Mouse (Mus musculus) liver, embryonic 14.5 days (tissue): ENCODE data around the gene Hist1h1e. TPM values are rescaled to one million over a fixed set of nuclear protein-coding genes. Genes with fewer than 3 reads are reported as not detected.
A peak's percentile ranks its signal among the peaks of the same experiment; 100 is the strongest.
"Not testable (repeated sequence)": the region's sequence is repeated elsewhere in the genome, so short reads cannot be mapped to it uniquely, and the experiment has no call there.

ENCODE experiments used
- ATAC-seq: fragments of 200-750 bp; cut with Nextera tagmentation; 2 replicates; pipeline ENCODE4 v1.8.0; 2017; ENCODE audit warnings: moderate number of reproducible peaks, mild to moderate bottlenecking, moderate library complexity; ENCODE audit not compliant: insufficient read depth
- DNase-seq, 3 experiments: peaks; one replicate each; pipeline ENCODE4 v3.0.0-alpha.2; 2012 to 2013; ENCODE audit warnings: low read depth in 3 of 3, low spot score in 3 of 3
- H3K27ac ChIP-seq: fragments of 300-500 bp; sonication (generic); 2 replicates; pipeline ENCODE4 v1.5.1; 2014; ENCODE audit warnings: moderate library complexity, mild to moderate bottlenecking, control low read depth, inconsistent platforms
- H3K27me3 ChIP-seq: fragments of 300-500 bp; sonication (generic); 2 replicates; pipeline ENCODE4 v1.6.1; 2014; ENCODE audit warnings: mild to moderate bottlenecking, low read length, moderate library complexity; ENCODE audit not compliant: control insufficient read depth, insufficient read depth
- H3K36me3 ChIP-seq: fragments of 300-500 bp; sonication (generic); replicated peaks from 2 replicates; pipeline ENCODE4 v1.6.1; 2014; ENCODE audit warnings: low read depth; ENCODE audit not compliant: control insufficient read depth, insufficient read depth
- H3K4me1 ChIP-seq, 2 experiments: fragments of 200-500 bp in 1 of 2; fragments of 300-500 bp in 1 of 2; sonication (generic) in 1 of 2; replicated peaks; 2 replicates each; pipeline ENCODE4 v1.6.1; 2012 to 2014; ENCODE audit warnings: antibody characterized with exemption in 1 of 2, inconsistent platforms in 1 of 2, low read length in 1 of 2; ENCODE audit not compliant: control insufficient read depth in 2 of 2, insufficient read depth in 2 of 2
- H3K4me2 ChIP-seq: fragments of 300-500 bp; sonication (generic); 2 replicates; pipeline ENCODE4 v1.6.1; 2014; ENCODE audit warnings: low read depth, mild to moderate bottlenecking, control low read depth, moderate library complexity
- H3K4me3 ChIP-seq, 2 experiments: fragments of 200-500 bp in 1 of 2; fragments of 300-500 bp in 1 of 2; sonication (generic) in 1 of 2; 2 replicates each; pipeline ENCODE4 v1.5.1; 2012 to 2014; ENCODE audit warnings: low read depth in 2 of 2, low read length in 2 of 2, mild to moderate bottlenecking in 2 of 2, control low read depth in 1 of 2, inconsistent platforms in 1 of 2, moderate library complexity in 1 of 2; ENCODE audit not compliant: insufficient read depth in 1 of 2
- H3K9ac ChIP-seq: fragments of 300-500 bp; sonication (generic); replicated peaks from 2 replicates; pipeline ENCODE4 v1.6.1; 2014; ENCODE audit warnings: mild to moderate bottlenecking, control low read depth, moderate library complexity
- H3K9me3 ChIP-seq: fragments of 300-500 bp; sonication (generic); 2 replicates; pipeline ENCODE4 v1.6.1; 2016; ENCODE audit warnings: low read length, mixed read lengths; ENCODE audit not compliant: control insufficient read depth
- CTCF ChIP-seq: IDR thresholded peaks from 2 replicates; pipeline ENCODE4 v1.5.1; 2016; ENCODE audit warnings: antibody characterized with exemption, low read depth, control low read depth
- EP300 ChIP-seq: IDR thresholded peaks from 2 replicates; pipeline ENCODE4 v1.6.1; 2016; ENCODE audit warnings: antibody characterized with exemption, low read depth
- WGBS: fragments of 180-500 bp; shearing (Covaris S2); extraction: QIAGEN DNeasy Blood & Tissue Kit; methylation state at CpG from one replicate; pipeline ENCODE4 v1.1.7; 2014; ENCODE audit not compliant: insufficient replicate concordance; 5-methylcytosine and 5-hydroxymethylcytosine counted together
- polyA plus RNA-seq, 2 experiments: library from polyadenylated mRNA; depleted of rRNA in 1 of 2; stranded (reverse) in 1 of 2; unstranded in 1 of 2; fragments of >200 nt; fragmentation: Nextera tagmentation in 1 of 2; extraction: Ambion mirVana in 1 of 2; gene quantifications; 2 replicates each; pipeline versions ENCODE4 v1.2.1 to v1.2.3; 2012 to 2014

Gene Hist1h1e
- polyA plus RNA-seq, 2 experiments, result 8.0 to 23.1 TPM

- Histone ChIP-seq H3K9ac (peak overlapping the region; percentile 99), H3K4me2 (peak overlapping the region; percentile 96), H3K27ac (peak overlapping the region; percentile 98), H3K36me3 (no peaks in the 10 kb centered on the region), H3K4me1 (peaks cover 18 to 21% of the 10 kb centered on the region in 2 experiments), H3K9me3 (no peaks in the 10 kb centered on the region), H3K4me3 (peak overlapping the region; percentile 65 to 69), H3K27me3 (no peaks in the 10 kb centered on the region)
- ATAC-seq, result no peak
- TF ChIP-seq EP300 (no peak), CTCF (no peak)
- no peak for DNase-seq
- WGBS, result 35% methylated on average over 6 of the region's 6 CpGs
Observed at GRCm38 (mm10) chr13:23576906-23577639, 45.3 kb downstream of the Hist1h1e start.

- peak overlapping the region; percentile 99 for H3K9ac ChIP-seq
- DNase-seq, result no peak
- TF ChIP-seq EP300, result no peak; the same call in 1 of the 2 replicates
- TF ChIP-seq CTCF, result no peak
- ATAC-seq, result no peak
- H3K4me1 ChIP-seq, result peaks cover 18% of the 10 kb centered on the region in 2 experiments
- H3K4me3 ChIP-seq, result peak overlapping the region; percentile 65 to 69
- H3K9me3 ChIP-seq, result no peaks in the 10 kb centered on the region
- H3K27me3 ChIP-seq, result no peaks in the 10 kb centered on the region
- peak overlapping the region; percentile 96 for H3K4me2 ChIP-seq
- H3K36me3 ChIP-seq, result no peaks in the 10 kb centered on the region
- peak overlapping the region; percentile 98 for H3K27ac ChIP-seq
- WGBS, result 4% methylated on average over 7 of the region's 7 CpGs
Observed at GRCm38 (mm10) chr13:23576351-23576881, 45.9 kb downstream of the Hist1h1e start.

- WGBS, result 0% methylated on average over 15 of the region's 40 CpGs
- peak overlapping the region; percentile 98 for H3K27ac ChIP-seq
- not testable (repeated sequence) for DNase-seq
Observed at GRCm38 (mm10) chr13:23575864-23576313, 46.5 kb downstream of the Hist1h1e start.

GRCm38 (mm10) chr13:23575271-23575851 lies 47.0 kb downstream of the Hist1h1e start, which contains the start of gene Hist1h3d:
Hist1h3d (plus strand) TSS chr13:23575763.
- H3K9ac ChIP-seq, result peak within 1 kb of the TSS; percentile 99
- H3K36me3 ChIP-seq, result no peaks in the 10 kb centered on the region
- no peaks in the 10 kb centered on the region for H3K27me3 ChIP-seq
- H3K4me1 ChIP-seq, result peaks cover 12 to 14% of the 10 kb centered on the region in 2 experiments; a peak in 3 of 4 replicates
- DNase-seq (peak; percentile 89 to 91 (median 91)), ATAC-seq (peak; percentile 26)
- TF ChIP-seq CTCF (no peak), EP300 (peak; percentile 68)
- peak within 1 kb of the TSS; percentile 96 for H3K4me2 ChIP-seq
- H3K9me3 ChIP-seq, result no peaks in the 10 kb centered on the region
- H3K27ac ChIP-seq, result peak within 1 kb of the TSS; percentile 98
- WGBS, result under 1% methylated on average over 18 of the region's 18 CpGs
- peak within 1 kb of the TSS; percentile 65 to 69 for H3K4me3 ChIP-seq

More at GRCm38 (mm10) chr13:23575864-23576313, 46.5 kb downstream of the Hist1h1e start:
- Histone ChIP-seq H3K4me3 (peak overlapping the region; percentile 65 to 69), H3K9ac (peak overlapping the region; percentile 99), H3K4me2 (peak overlapping the region; percentile 96), H3K4me1 (peaks cover 14 to 17% of the 10 kb centered on the region in 2 experiments; a peak in 3 of 4 replicates)
- H3K36me3 ChIP-seq, H3K9me3 ChIP-seq, ATAC-seq, H3K27me3 ChIP-seq: not testable (repeated sequence)

- Histone ChIP-seq H3K9ac (peak overlapping the region; percentile 85), H3K27ac (peak overlapping the region; percentile 98), H3K4me2 (peak overlapping the region; percentile 96), H3K4me3 (peak overlapping the region; percentile 43 to 69), H3K4me1 (peaks cover 15 to 17% of the 10 kb centered on the region in 2 experiments)
- not testable (repeated sequence) for H3K9me3 ChIP-seq, H3K36me3 ChIP-seq, DNase-seq, ATAC-seq, H3K27me3 ChIP-seq
- WGBS, result 0% methylated on average over 5 of the region's 39 CpGs
Observed at GRCm38 (mm10) chr13:23574546-23575170, 47.7 kb downstream of the Hist1h1e start.
